Mouse (Mus musculus) mammary gland, adult 2 months (tissue): ENCODE measurements around the gene Dgkd. TPM values are rescaled to one million over a fixed set of nuclear protein-coding genes. Genes with fewer than 3 reads are reported as not detected.

Experiments
- polyA plus RNA-seq: library from polyadenylated mRNA; depleted of rRNA; stranded (reverse); fragments of >200 nt; gene quantifications from 2 replicates; pipeline ENCODE4 v1.2.3, GENCODE M21; 2012; ENCODE audit warnings: low replicate concordance; rRNA removed

The Dgkd gene
- polyA plus RNA-seq = 51.3 and 67.1 TPM in 2 replicates

DNA sequence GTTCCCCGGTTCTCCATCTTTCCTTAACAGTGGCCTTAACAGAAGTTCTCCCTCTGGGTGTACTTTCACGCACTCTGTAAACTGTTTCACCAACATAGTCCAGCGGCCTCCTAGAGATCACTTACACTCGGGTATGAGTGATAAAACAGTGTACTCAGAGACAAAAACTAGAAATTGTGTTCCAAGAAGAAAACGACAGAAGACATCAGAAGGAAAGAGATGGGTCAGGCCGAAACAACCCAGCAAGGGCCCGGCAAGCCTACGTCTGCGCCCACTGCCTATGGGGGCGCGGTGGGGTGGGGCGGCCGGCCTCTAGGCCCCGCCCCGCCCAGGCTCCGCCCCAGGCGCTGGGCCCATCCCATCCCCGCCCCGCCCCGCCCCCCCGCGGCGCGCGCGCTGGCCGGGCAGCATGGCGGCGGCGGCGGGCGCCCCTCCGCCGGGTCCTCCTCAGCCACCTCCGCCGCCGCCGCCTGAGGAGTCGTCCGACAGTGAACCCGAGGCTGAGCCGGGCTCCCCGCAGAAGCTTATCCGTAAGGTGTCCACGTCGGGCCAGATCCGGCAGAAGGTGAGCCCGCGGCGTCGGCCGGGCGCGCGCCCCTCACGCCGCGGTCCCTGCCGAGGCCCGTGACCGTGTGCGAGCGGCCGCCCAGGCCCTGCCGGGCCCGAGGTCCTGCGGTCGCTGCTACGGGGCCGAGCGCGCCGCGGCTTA, at the start of gene Dgkd:
Gene Dgkd (plus strand): TSS at position 396 of the 709 bp plus-strand sequence.

DNA sequence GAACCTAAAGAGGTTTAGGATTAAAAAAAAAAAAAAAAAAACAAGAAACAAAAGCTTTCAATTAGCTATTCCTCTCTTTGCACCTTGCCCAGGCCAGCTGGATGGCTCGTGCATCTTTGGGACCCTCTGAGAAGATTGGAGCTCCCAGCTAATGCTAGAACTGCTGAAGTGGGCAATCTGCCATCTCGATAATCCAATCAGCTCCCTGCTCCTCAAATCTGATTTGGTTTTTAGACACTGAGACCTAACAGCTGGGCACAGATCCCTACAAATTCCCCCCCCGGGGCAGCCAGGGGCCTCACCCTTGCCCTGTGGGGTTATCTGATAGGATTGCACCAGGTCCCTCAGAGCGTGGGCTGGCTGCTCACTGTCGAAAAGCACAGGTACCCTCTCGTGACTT, 49.5 kb upstream of the Dgkd start, which contains the start of gene Sag:
Gene Sag (plus strand): TSS at position 105 of the 400 bp plus-strand sequence.

Other genes starting within 250 kb of the Dgkd start
- 55.0 and 146 TPM in 2 replicates for gene Inpp5d, start 233.0 kb upstream of the Dgkd start, polyA plus RNA-seq
- gene Atg16l1, start 97.4 kb upstream of the Dgkd start, polyA plus RNA-seq = 20.2 and 28.9 TPM in 2 replicates
- gene Sag, start 49.6 kb upstream of the Dgkd start, polyA plus RNA-seq = 0.31 and 0.65 TPM in 2 replicates
- 5.8 and 15.8 TPM in 2 replicates for gene Usp40, start 155.3 kb downstream of the Dgkd start, polyA plus RNA-seq
- gene Ugt1a10, start 202.1 kb downstream of the Dgkd start, polyA plus RNA-seq = not detected in 2 replicates
- gene Ugt1a9, start 217.5 kb downstream of the Dgkd start, polyA plus RNA-seq = 0.10 and 0.30 TPM in 2 replicates
- 0.11 TPM in 1 of 2 replicates, not detected in the other for gene Ugt1a8, start 234.5 kb downstream of the Dgkd start, polyA plus RNA-seq
- 2.8 and 3.6 TPM in 2 replicates for gene Ugt1a7c, start 241.8 kb downstream of the Dgkd start, polyA plus RNA-seq
- 18.2 and 37.5 TPM in 2 replicates for gene Ugt1a6b, start 250.0 kb downstream of the Dgkd start, polyA plus RNA-seq